Mouse (Mus musculus) hindbrain, embryonic 15.5 days (tissue): Measurements from ENCODE around the gene Foxp1. TPM values are rescaled to one million over a fixed set of nuclear protein-coding genes. Genes with fewer than 3 reads are reported as not detected.

Source experiments
- ATAC-seq: fragments of 200-750 bp; cut with Nextera tagmentation; 2 replicates; pipeline ENCODE4 v1.8.0; 2017; ENCODE audit warnings: low read depth, moderate number of reproducible peaks, moderate TSS enrichment; ENCODE audit not compliant: low FRiP score
- H3K27ac ChIP-seq: fragments of 300-500 bp; sonication (generic); replicated peaks from 2 replicates; pipeline ENCODE4 v1.5.1; 2015; ENCODE audit warnings: mild to moderate bottlenecking, inconsistent platforms
- H3K27me3 ChIP-seq: fragments of 300-500 bp; sonication (generic); 2 replicates; pipeline ENCODE4 v1.6.1; 2015; ENCODE audit warnings: control low read depth, inconsistent platforms
- H3K36me3 ChIP-seq: fragments of 300-500 bp; sonication (generic); 2 replicates; pipeline ENCODE4 v1.6.1; 2015; ENCODE audit warnings: control low read depth, inconsistent platforms
- H3K4me1 ChIP-seq: fragments of 300-500 bp; sonication (generic); replicated peaks from 2 replicates; pipeline ENCODE4 v1.6.1; 2015; ENCODE audit warnings: control low read depth, inconsistent platforms
- H3K4me2 ChIP-seq: fragments of 300-500 bp; sonication (generic); 2 replicates; pipeline ENCODE4 v1.6.1; 2015; ENCODE audit warnings: moderate library complexity, mild to moderate bottlenecking, inconsistent platforms
- H3K4me3 ChIP-seq: fragments of 300-500 bp; sonication (generic); 2 replicates; pipeline ENCODE4 v1.5.1; 2015; ENCODE audit warnings: mild to moderate bottlenecking, inconsistent platforms
- H3K9ac ChIP-seq: fragments of 300-500 bp; sonication (generic); 2 replicates; pipeline ENCODE4 v1.6.1; 2015; ENCODE audit warnings: inconsistent platforms
- H3K9me3 ChIP-seq: fragments of 300-500 bp; sonication (generic); 2 replicates; pipeline ENCODE4 v1.6.1; 2016; ENCODE audit warnings: control low read depth, inconsistent platforms
- WGBS: fragments of 180-500 bp; shearing (Covaris S2); methylation state at CpG from one replicate; pipeline ENCODE4 v1.1.7; 2015; 5-methylcytosine and 5-hydroxymethylcytosine counted together
- polyA plus RNA-seq: library from polyadenylated mRNA; unstranded; fragments of >200 nt; fragmentation: Nextera tagmentation; extraction: Ambion mirVana; gene quantifications from 2 replicates; pipeline ENCODE4 v1.2.1, GENCODE M21; 2015

Foxp1 gene
- polyA plus RNA-seq, 1 experiment from 2014 or later, result 74.2 TPM

GRCm38 (mm10) chr6:99431941-99432340 lies 90.6 kb downstream of the Foxp1 start:
- no peaks in the 10 kb centered on the region for H3K9me3 ChIP-seq
- H3K4me3 ChIP-seq, result no peak overlapping the region
- no peaks in the 10 kb centered on the region for H3K4me1 ChIP-seq
- no peak for ATAC-seq
- no peaks in the 10 kb centered on the region for H3K27me3 ChIP-seq
- no peak overlapping the region for H3K9ac ChIP-seq
- WGBS, result 68% methylated on average over 4 of the region's 4 CpGs
- H3K27ac ChIP-seq, result no peak overlapping the region
- no peak overlapping the region for H3K4me2 ChIP-seq
- no peaks in the 10 kb centered on the region for H3K36me3 ChIP-seq

- Histone ChIP-seq H3K4me1 (no peaks in the 10 kb centered on the region), H3K9ac (no peak overlapping the region), H3K27ac (no peak overlapping the region), H3K27me3 (no peaks in the 10 kb centered on the region), H3K9me3 (no peaks in the 10 kb centered on the region), H3K36me3 (no peaks in the 10 kb centered on the region), H3K4me2 (peak overlapping the region; percentile 37), H3K4me3 (0 out of 2 replicates have a peak overlapping the region, but pooled peaks have one; percentile 9)
- no peak for ATAC-seq
- WGBS, result 46% methylated on average over 14 of the region's 14 CpGs
These were observed 92.0 kb downstream of the Foxp1 start for GRCm38 (mm10) chr6:99430560-99430959.

- Histone ChIP-seq H3K9me3 (no peaks in the 10 kb centered on the region), H3K27ac (no peak overlapping the region), H3K36me3 (no peaks in the 10 kb centered on the region), H3K27me3 (no peaks in the 10 kb centered on the region), H3K4me1 (no peaks in the 10 kb centered on the region), H3K9ac (no peak overlapping the region), H3K4me3 (no peak overlapping the region), H3K4me2 (no peak overlapping the region)
- 83% methylated on average over 16 of the region's 16 CpGs for WGBS
- ATAC-seq, result no peak
These were observed 93.0 kb downstream of the Foxp1 start for GRCm38 (mm10) chr6:99429378-99430131.

- no peak overlapping the region for H3K27ac ChIP-seq
- no peak overlapping the region for H3K4me2 ChIP-seq
- H3K9ac ChIP-seq, result no peak overlapping the region
- no peaks in the 10 kb centered on the region for H3K36me3 ChIP-seq
- no peak overlapping the region for H3K4me3 ChIP-seq
- WGBS, result 75% methylated on average over 2 of the region's 2 CpGs
- H3K9me3 ChIP-seq, result no peaks in the 10 kb centered on the region
- ATAC-seq, result no peak
- no peaks in the 10 kb centered on the region for H3K27me3 ChIP-seq
- no peaks in the 10 kb centered on the region for H3K4me1 ChIP-seq
These were observed 93.6 kb downstream of the Foxp1 start for GRCm38 (mm10) chr6:99428961-99429360.

DNA sequence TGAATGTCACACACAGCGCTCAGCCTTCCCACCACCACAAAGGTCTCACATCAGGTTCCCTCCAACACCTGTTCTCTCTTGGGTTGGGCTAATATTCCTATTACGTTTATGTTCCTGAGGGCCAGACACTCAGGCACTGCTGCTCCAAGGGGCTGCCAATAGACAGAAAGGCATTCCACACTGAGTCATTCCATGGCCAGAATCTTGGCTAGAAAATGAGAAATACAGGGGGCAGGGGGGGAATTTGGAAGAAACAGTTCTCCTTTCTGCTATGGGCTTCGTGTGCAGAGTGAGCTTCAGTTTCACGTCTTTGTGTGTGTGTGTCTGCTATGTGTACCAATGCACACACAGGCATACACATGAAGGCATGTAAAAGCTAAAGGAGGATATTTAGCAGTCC lies 95.2 kb downstream of the Foxp1 start:
- H3K36me3 ChIP-seq, result no peaks in the 10 kb centered on the region
- ATAC-seq, result no peak
- no peaks in the 10 kb centered on the region for H3K4me1 ChIP-seq
- no peak overlapping the region for H3K4me2 ChIP-seq
- no peak overlapping the region for H3K9ac ChIP-seq
- no peaks in the 10 kb centered on the region for H3K27me3 ChIP-seq
- no peak overlapping the region for H3K27ac ChIP-seq
- no peaks in the 10 kb centered on the region for H3K9me3 ChIP-seq
- no peak overlapping the region for H3K4me3 ChIP-seq
- WGBS, result 83% methylated on average over 4 of the region's 4 CpGs

DNA sequence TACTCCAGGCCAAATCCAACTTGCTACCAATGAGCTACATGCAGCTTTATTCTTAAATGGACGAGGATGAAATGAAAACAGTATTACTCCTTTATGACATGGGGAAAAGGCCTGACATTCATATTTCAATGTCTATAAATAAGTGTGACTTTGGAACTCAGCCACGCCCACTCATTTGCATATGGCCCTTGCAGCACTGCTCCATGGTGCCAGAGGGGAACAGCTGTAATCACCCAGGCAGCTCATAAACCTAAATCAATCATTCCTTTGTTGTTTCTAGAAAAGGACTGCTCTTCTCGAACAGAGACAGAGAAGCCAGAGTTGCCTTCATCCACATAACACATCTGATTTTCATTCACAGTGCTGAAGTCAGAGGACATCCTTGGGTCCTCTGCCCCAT lies 97.5 kb downstream of the Foxp1 start:
- no peak for ATAC-seq
- Histone ChIP-seq H3K9me3 (no peaks in the 10 kb centered on the region), H3K4me2 (no peak overlapping the region), H3K4me1 (no peaks in the 10 kb centered on the region), H3K27ac (no peak overlapping the region), H3K36me3 (no peaks in the 10 kb centered on the region), H3K9ac (no peak overlapping the region), H3K27me3 (no peaks in the 10 kb centered on the region), H3K4me3 (no peak overlapping the region)
- 38% methylated on average over 3 of the region's 3 CpGs for WGBS

- Histone ChIP-seq H3K27ac (no peak overlapping the region), H3K9ac (no peak overlapping the region), H3K9me3 (no peaks in the 10 kb centered on the region), H3K27me3 (no peaks in the 10 kb centered on the region), H3K4me2 (no peak overlapping the region), H3K36me3 (no peaks in the 10 kb centered on the region), H3K4me3 (no peak overlapping the region), H3K4me1 (no peaks in the 10 kb centered on the region)
- ATAC-seq, result no peak
- WGBS, result 86% methylated on average over 8 of the region's 8 CpGs
These were observed 101.9 kb downstream of the Foxp1 start for GRCm38 (mm10) chr6:99420666-99421065.

DNA sequence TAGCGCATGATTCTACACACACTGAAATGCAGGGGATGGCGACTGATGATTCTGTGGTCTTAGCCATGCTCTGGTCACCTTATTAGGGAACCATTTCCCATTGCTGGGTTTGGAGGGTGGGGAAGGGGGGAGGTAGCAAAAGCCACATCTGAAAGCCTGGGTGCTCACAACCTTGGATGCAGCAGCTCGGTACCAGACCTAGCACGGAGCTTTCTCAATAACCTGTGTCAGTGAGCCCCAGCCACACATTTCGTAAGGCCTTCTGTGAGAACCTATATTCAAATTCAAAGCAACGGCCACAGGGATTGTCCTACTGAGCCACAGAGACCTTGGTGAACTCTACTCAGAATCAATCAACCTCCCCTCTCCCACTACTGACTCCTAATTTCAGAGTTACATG lies 109.9 kb downstream of the Foxp1 start:
- Histone ChIP-seq H3K9me3 (no peaks in the 10 kb centered on the region), H3K4me2 (no peak overlapping the region), H3K36me3 (no peaks in the 10 kb centered on the region), H3K27ac (no peak overlapping the region), H3K4me1 (no peaks in the 10 kb centered on the region), H3K27me3 (no peaks in the 10 kb centered on the region), H3K9ac (no peak overlapping the region), H3K4me3 (no peak overlapping the region)
- 87% methylated on average over 6 of the region's 6 CpGs for WGBS
- ATAC-seq, result no peak

GRCm38 (mm10) chr6:99409602-99410001 lies 112.9 kb downstream of the Foxp1 start:
- no peak overlapping the region for H3K9ac ChIP-seq
- peaks cover 3% of the 10 kb centered on the region; the same call in 1 of the 2 replicates for H3K4me1 ChIP-seq
- no peaks in the 10 kb centered on the region for H3K36me3 ChIP-seq
- no peak for ATAC-seq
- H3K4me2 ChIP-seq, result no peak overlapping the region
- WGBS, result 86% methylated on average over 5 of the region's 5 CpGs
- H3K4me3 ChIP-seq, result no peak overlapping the region
- H3K27ac ChIP-seq, result no peak overlapping the region
- H3K9me3 ChIP-seq, result no peaks in the 10 kb centered on the region
- H3K27me3 ChIP-seq, result no peaks in the 10 kb centered on the region

DNA sequence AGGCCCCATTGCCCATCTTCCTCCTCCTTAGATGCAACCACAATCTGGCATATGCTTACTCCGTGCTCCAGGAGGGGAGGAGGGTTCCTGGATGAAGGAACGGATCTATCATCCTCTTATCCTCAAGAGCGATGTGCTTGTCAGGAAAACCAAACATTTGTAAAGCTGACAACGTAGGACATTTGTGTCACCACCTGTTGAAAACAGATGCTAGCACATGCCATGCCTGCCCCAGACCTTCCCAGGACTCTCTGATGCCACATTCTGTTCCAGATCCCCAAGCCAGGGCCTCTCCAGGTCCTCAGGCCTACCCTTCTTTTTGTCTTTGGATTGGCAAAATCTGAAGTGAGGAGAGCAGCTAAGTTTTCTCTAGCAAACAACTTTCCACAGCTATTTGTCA lies 113.6 kb downstream of the Foxp1 start:
- Histone ChIP-seq H3K27ac (no peak overlapping the region), H3K4me1 (peaks cover 3% of the 10 kb centered on the region; the same call in 1 of the 2 replicates), H3K4me3 (no peak overlapping the region), H3K9me3 (no peaks in the 10 kb centered on the region), H3K9ac (no peak overlapping the region), H3K36me3 (no peaks in the 10 kb centered on the region), H3K4me2 (no peak overlapping the region), H3K27me3 (no peaks in the 10 kb centered on the region)
- WGBS, result 82% methylated on average over 4 of the region's 4 CpGs
- no peak for ATAC-seq

DNA sequence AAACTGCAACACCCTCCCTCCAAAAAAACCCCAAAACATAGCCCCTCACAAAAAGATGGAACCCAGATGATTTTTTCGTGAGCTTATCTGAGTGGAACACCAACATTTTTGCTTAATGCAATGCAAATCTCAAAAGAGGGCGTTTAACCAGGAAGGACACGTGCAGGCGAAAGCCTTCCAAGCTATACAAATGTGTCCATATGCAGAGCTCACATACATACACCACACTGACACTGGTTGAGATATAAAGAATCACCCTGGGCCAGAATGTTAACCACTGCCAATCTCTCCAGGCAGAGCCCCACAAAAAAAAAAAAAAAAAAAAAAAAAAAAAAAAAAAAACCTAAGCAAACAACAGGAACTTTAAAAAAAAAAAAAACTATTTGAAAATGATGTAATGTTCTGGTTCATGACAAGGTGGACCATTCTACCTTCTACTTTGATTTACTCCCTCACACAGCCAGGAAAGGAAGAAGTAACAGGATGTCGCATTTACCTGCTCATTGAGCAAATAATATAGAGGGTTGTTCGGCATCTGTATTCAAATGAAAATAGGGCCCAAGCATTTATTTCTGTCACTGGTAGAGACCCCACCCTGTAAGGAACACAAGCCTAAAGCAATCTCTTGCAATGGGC lies 118.6 kb downstream of the Foxp1 start:
- Histone ChIP-seq H3K36me3 (no peaks in the 10 kb centered on the region), H3K4me1 (peaks cover 5% of the 10 kb centered on the region; the same call in 1 of the 2 replicates), H3K4me2 (no peak overlapping the region), H3K4me3 (no peak overlapping the region), H3K27me3 (no peaks in the 10 kb centered on the region), H3K27ac (no peak overlapping the region), H3K9me3 (no peaks in the 10 kb centered on the region), H3K9ac (no peak overlapping the region)
- no peak for ATAC-seq
- 88% methylated on average over 6 of the region's 6 CpGs for WGBS

DNA sequence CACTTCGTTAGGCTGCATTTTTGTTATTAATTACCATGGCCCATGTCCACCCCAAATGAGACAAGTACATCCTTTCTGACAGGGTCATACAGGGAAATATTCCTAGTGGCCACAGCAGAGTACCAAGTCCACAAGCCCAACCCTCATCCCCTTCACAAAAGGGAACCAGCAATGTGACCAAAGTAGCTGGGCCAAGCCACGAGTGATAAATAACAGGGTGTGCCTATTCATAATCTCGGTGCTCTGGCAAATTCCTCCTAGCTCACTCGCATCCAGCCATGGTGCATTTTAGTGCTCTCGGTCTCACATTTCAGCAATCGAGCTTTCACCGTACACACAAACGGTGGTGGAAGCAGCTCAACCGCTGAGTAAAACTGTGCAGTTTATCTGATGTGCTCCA lies 119.6 kb downstream of the Foxp1 start:
- no peaks in the 10 kb centered on the region for H3K36me3 ChIP-seq
- no peak overlapping the region for H3K4me3 ChIP-seq
- no peak overlapping the region for H3K27ac ChIP-seq
- no peaks in the 10 kb centered on the region for H3K9me3 ChIP-seq
- peaks cover 5% of the 10 kb centered on the region; the same call in 1 of the 2 replicates for H3K4me1 ChIP-seq
- H3K4me2 ChIP-seq, result no peak overlapping the region
- ATAC-seq, result no peak
- H3K9ac ChIP-seq, result no peak overlapping the region
- WGBS, result 80% methylated on average over 9 of the region's 9 CpGs
- H3K27me3 ChIP-seq, result no peaks in the 10 kb centered on the region
